Mouse (Mus musculus) limb, embryonic 10.5 days (tissue): ENCODE results near the gene Insyn1. TPM values are rescaled to one million over a fixed set of nuclear protein-coding genes. Genes with fewer than 3 reads are reported as not detected.

Experiments used
- DNase-seq: peaks from one replicate; pipeline ENCODE4 v3.0.0-alpha.2; 2017; ENCODE audit warnings: low spot score
- H3K27ac ChIP-seq: fragments of 300-500 bp; sonication (generic); 2 replicates; pipeline ENCODE4 v1.5.1; 2016; ENCODE audit warnings: mild to moderate bottlenecking
- H3K27me3 ChIP-seq: fragments of 300-500 bp; sonication (generic); 2 replicates; pipeline ENCODE4 v1.6.1; 2016; ENCODE audit warnings: low read depth, mild to moderate bottlenecking; ENCODE audit not compliant: poor library complexity, severe bottlenecking
- H3K36me3 ChIP-seq: fragments of 300-500 bp; sonication (generic); 2 replicates; pipeline ENCODE4 v1.6.1; 2016; ENCODE audit warnings: mild to moderate bottlenecking, moderate library complexity
- H3K4me1 ChIP-seq: fragments of 300-500 bp; sonication (generic); 2 replicates; pipeline ENCODE4 v1.6.1; 2016
- H3K4me3 ChIP-seq: fragments of 300-500 bp; sonication (generic); 2 replicates; pipeline ENCODE4 v1.5.1; 2016; ENCODE audit warnings: mild to moderate bottlenecking, moderate library complexity
- H3K9me3 ChIP-seq: fragments of 300-500 bp; sonication (generic); replicated peaks from 2 replicates; pipeline ENCODE4 v1.6.1; 2016; ENCODE audit warnings: mild to moderate bottlenecking
- WGBS: fragments of 180-500 bp; shearing (Covaris S2); methylation state at CpG from one replicate; pipeline ENCODE4 v1.1.7; 2016; 5-methylcytosine and 5-hydroxymethylcytosine counted together
- polyA plus RNA-seq: library from polyadenylated mRNA; unstranded; fragments of >200 nt; fragmentation: Nextera tagmentation; extraction: Ambion mirVana; gene quantifications from 2 replicates; pipeline ENCODE4 v1.2.1, GENCODE M21; 2016

The Insyn1 gene
- polyA plus RNA-seq, 1 experiment from 2014 or later: 1.2 TPM

GRCm38 (mm10) chr9:58525108-58525507, 36.7 kb downstream of the Insyn1 start:
- peaks cover 30% of the 10 kb centered on the region for H3K4me1 ChIP-seq
- DNase-seq: no peak
- H3K9me3 ChIP-seq: no peaks in the 10 kb centered on the region
- H3K27me3 ChIP-seq: no peaks in the 10 kb centered on the region
- H3K4me3 ChIP-seq: no peak overlapping the region
- peaks cover 58% of the 10 kb centered on the region for H3K36me3 ChIP-seq
- no peak overlapping the region for H3K27ac ChIP-seq
- 86% methylated on average over 4 of the region's 4 CpGs for WGBS

- WGBS: 47% methylated on average over 4 of the region's 4 CpGs
- Histone ChIP-seq H3K4me3 (no peak overlapping the region), H3K9me3 (no peaks in the 10 kb centered on the region), H3K36me3 (peaks cover 79% of the 10 kb centered on the region), H3K4me1 (peaks cover 21% of the 10 kb centered on the region), H3K27me3 (no peaks in the 10 kb centered on the region), H3K27ac (no peak overlapping the region)
- DNase-seq: no peak
Observed at GRCm38 (mm10) chr9:58527841-58528240, 39.4 kb downstream of the Insyn1 start.

GRCm38 (mm10) chr9:58530407-58530806, 42.0 kb downstream of the Insyn1 start:
- Histone ChIP-seq H3K36me3 (peaks cover 92% of the 10 kb centered on the region), H3K27ac (no peak overlapping the region), H3K27me3 (no peaks in the 10 kb centered on the region), H3K4me3 (no peak overlapping the region), H3K9me3 (no peaks in the 10 kb centered on the region), H3K4me1 (peaks cover 21% of the 10 kb centered on the region)
- WGBS: 92% methylated on average over 13 of the region's 13 CpGs
- no peak for DNase-seq

GRCm38 (mm10) chr9:58532236-58532635, 43.8 kb downstream of the Insyn1 start:
- Histone ChIP-seq H3K27ac (no peak overlapping the region), H3K27me3 (no peaks in the 10 kb centered on the region), H3K4me3 (no peak overlapping the region), H3K36me3 (peaks cover 92% of the 10 kb centered on the region), H3K9me3 (no peaks in the 10 kb centered on the region), H3K4me1 (peaks cover 9% of the 10 kb centered on the region)
- DNase-seq: no peak
- WGBS: 91% methylated on average over 4 of the region's 4 CpGs

- DNase-seq: no peak
- Histone ChIP-seq H3K36me3 (peaks cover 90% of the 10 kb centered on the region), H3K27ac (no peak overlapping the region), H3K9me3 (no peaks in the 10 kb centered on the region), H3K4me3 (no peak overlapping the region), H3K27me3 (no peaks in the 10 kb centered on the region), H3K4me1 (peaks cover 1% of the 10 kb centered on the region)
- 94% methylated on average over 6 of the region's 6 CpGs for WGBS
Observed at GRCm38 (mm10) chr9:58533322-58533721, 44.9 kb downstream of the Insyn1 start.

- H3K27ac ChIP-seq: no peak overlapping the region
- H3K36me3 ChIP-seq: peaks cover 87% of the 10 kb centered on the region
- DNase-seq: peak; percentile 44
- no peak overlapping the region for H3K4me3 ChIP-seq
- H3K4me1 ChIP-seq: no peaks in the 10 kb centered on the region; the same call in 1 of the 2 replicates
- H3K9me3 ChIP-seq: no peaks in the 10 kb centered on the region
- no peaks in the 10 kb centered on the region for H3K27me3 ChIP-seq
- WGBS: 56% methylated on average over 1 of the region's 1 CpGs
Observed at GRCm38 (mm10) chr9:58534766-58535165, 46.4 kb downstream of the Insyn1 start.

GRCm38 (mm10) chr9:58535447-58536134, 47.2 kb downstream of the Insyn1 start:
- no peaks in the 10 kb centered on the region for H3K9me3 ChIP-seq
- no peak overlapping the region for H3K4me3 ChIP-seq
- WGBS: 80% methylated on average over 20 of the region's 20 CpGs
- H3K27ac ChIP-seq: no peak overlapping the region
- H3K36me3 ChIP-seq: peaks cover 86% of the 10 kb centered on the region
- no peaks in the 10 kb centered on the region; the same call in 1 of the 2 replicates for H3K4me1 ChIP-seq
- H3K27me3 ChIP-seq: no peaks in the 10 kb centered on the region
- peak; percentile 55 for DNase-seq

- Histone ChIP-seq H3K4me1 (peaks cover 7% of the 10 kb centered on the region), H3K27ac (no peak overlapping the region), H3K36me3 (peaks cover 71% of the 10 kb centered on the region), H3K9me3 (no peaks in the 10 kb centered on the region), H3K27me3 (no peaks in the 10 kb centered on the region), H3K4me3 (no peak overlapping the region)
- DNase-seq: no peak
- 86% methylated on average over 3 of the region's 3 CpGs for WGBS
Observed at GRCm38 (mm10) chr9:58537774-58538173, 49.4 kb downstream of the Insyn1 start.

- DNase-seq: peak; percentile 74
Observed at GRCm38 (mm10) chr9:58539886-58540285, 51.5 kb downstream of the Insyn1 start.

GRCm38 (mm10) chr9:58541895-58542338, 53.5 kb downstream of the Insyn1 start:
- Histone ChIP-seq H3K27me3 (no peaks in the 10 kb centered on the region), H3K4me1 (peaks cover 8% of the 10 kb centered on the region), H3K9me3 (no peaks in the 10 kb centered on the region), H3K27ac (peak overlapping the region; percentile 59), H3K4me3 (no peak overlapping the region), H3K36me3 (peaks cover 32% of the 10 kb centered on the region)
- no peak for DNase-seq
- 79% methylated on average over 6 of the region's 6 CpGs for WGBS

More at GRCm38 (mm10) chr9:58539886-58540285, 51.5 kb downstream of the Insyn1 start:
- 47% methylated on average over 5 of the region's 5 CpGs for WGBS
- H3K36me3 ChIP-seq: peaks cover 52% of the 10 kb centered on the region
- no peaks in the 10 kb centered on the region for H3K9me3 ChIP-seq
- H3K4me1 ChIP-seq: peaks cover 7% of the 10 kb centered on the region
- no peak overlapping the region for H3K27ac ChIP-seq
- no peak overlapping the region for H3K4me3 ChIP-seq
- no peaks in the 10 kb centered on the region for H3K27me3 ChIP-seq

- no peak overlapping the region for H3K27ac ChIP-seq
- H3K36me3 ChIP-seq: peaks cover 8% of the 10 kb centered on the region
- no peak overlapping the region for H3K4me3 ChIP-seq
- no peaks in the 10 kb centered on the region for H3K27me3 ChIP-seq
- no peak for DNase-seq
- H3K4me1 ChIP-seq: peaks cover 30% of the 10 kb centered on the region
- H3K9me3 ChIP-seq: no peaks in the 10 kb centered on the region
- 72% methylated on average over 4 of the region's 4 CpGs for WGBS
Observed at GRCm38 (mm10) chr9:58544879-58545324, 56.5 kb downstream of the Insyn1 start.

GRCm38 (mm10) chr9:58545428-58545827, 57.0 kb downstream of the Insyn1 start:
- no peaks in the 10 kb centered on the region for H3K9me3 ChIP-seq
- H3K4me3 ChIP-seq: no peak overlapping the region
- H3K36me3 ChIP-seq: peaks cover 2% of the 10 kb centered on the region
- no peak overlapping the region for H3K27ac ChIP-seq
- H3K27me3 ChIP-seq: no peaks in the 10 kb centered on the region
- peaks cover 30% of the 10 kb centered on the region for H3K4me1 ChIP-seq
- WGBS: 70% methylated on average over 6 of the region's 6 CpGs
- DNase-seq: no peak

- DNase-seq: no peak
- H3K4me3 ChIP-seq: no peak overlapping the region
- 87% methylated on average over 11 of the region's 11 CpGs for WGBS
- H3K9me3 ChIP-seq: no peaks in the 10 kb centered on the region
- no peak overlapping the region for H3K27ac ChIP-seq
- H3K4me1 ChIP-seq: peaks cover 26% of the 10 kb centered on the region
- no peaks in the 10 kb centered on the region for H3K27me3 ChIP-seq
- H3K36me3 ChIP-seq: 0 out of 2 replicates have a peak, but pooled peaks cover 5% of the 10 kb centered on the region
Observed at GRCm38 (mm10) chr9:58546630-58547360, 58.4 kb downstream of the Insyn1 start.
